Mouse (Mus musculus) spleen, embryonic (tissue): ENCODE data around the gene Baiap2l1.

Experiments
- CTCF ChIA-PET: fragments of 350-600 bp; sonication (Branson Sonifier 250); formaldehyde crosslinking; loops from one replicate; lab custom pipeline; 2022; lab: Charles Lee

Baiap2l1 gene

GRCm38 (mm10) chr5:144258687-144259086, 99.2 kb downstream of the Baiap2l1 start:
- CTCF ChIA-PET = interaction anchor here (1.1 kb wide), 1 partner anchor 26 kb away, joined by 3 read pairs; no protein-coding TSS in a partner anchor

DNA sequence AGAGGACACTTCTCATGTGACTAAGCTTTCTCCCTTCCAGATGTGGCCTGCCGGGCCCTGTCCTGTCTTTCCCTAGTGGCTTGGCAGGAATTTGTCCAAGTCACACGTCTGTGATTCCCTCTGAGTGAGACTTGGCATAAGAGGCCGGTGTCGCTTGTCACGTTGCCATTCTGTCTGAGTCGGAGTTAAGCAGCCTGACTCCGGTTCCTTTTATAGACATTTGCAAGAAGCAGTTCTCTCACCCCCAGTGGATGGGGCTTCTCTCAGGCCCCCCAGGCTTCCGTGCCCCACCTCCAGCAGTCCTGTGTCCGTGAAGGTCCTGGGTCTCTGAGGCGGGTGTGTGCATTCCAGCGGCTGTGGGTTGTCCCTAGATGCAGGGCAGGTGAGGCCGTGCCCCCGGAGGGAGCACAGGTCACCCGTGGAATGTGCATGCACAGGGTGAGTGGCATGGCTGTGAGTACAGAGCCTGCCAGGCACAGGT, 99.7 kb downstream of the Baiap2l1 start:
- CTCF ChIA-PET = no interaction called here

DNA sequence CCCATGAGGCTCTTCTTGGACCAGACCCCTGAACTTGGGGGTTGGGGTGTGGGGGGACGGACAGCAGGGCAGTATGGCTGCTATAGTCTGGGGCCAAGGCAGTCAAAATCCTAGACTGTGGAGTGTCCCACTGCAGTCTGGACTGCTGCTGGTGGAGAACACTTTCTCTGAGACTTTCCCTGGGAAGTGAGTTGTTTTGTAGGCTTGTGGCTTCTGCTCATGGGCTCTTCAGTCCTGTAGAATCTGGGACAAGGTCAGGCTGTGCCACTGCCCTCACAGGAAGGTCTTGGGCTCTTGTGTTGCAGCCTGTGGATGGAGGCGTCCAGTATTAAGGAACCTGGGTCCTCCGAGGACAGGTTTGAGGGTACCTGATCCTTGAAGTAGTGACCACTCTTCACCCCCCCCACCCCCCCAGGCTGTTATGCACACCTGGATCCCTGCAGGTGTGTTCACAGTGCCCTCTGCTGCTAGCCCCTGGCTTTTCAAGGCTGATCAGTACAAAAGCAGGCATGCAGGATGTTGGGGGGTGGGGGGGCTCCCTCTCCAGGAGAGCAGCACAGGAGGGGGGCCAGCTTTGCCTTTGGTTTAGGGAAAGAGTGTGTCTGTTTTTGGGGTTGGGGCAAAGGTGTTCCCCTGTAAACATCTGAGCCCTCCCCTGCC, 100.3 kb downstream of the Baiap2l1 start:
- CTCF ChIA-PET = no interaction called here

DNA sequence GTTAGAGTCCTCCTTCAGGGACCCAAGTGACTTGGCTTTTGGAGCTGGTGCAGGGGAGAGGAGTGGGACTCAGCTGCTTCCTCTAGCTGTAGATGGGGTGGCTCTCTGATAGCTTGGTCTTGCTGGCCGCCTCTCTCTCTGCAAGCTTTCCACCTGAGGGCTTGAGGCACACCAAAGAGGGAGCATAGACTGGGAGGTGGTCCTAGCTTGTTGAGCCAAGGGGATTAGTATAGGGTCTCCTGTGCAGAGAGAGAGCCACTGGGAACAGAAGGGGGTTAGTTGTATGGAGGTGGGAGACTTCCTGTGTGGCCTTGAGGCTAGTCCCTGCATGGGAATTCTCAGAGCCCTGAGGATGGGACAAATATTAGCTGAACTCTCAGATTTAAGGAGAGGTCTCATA, 101.0 kb downstream of the Baiap2l1 start:
- CTCF ChIA-PET = interaction anchor here (0.6 to 0.8 kb wide), 2 partner anchors 31 to 949 kb away, joined by 3 to 4 read pairs; no protein-coding TSS in a partner anchor

DNA sequence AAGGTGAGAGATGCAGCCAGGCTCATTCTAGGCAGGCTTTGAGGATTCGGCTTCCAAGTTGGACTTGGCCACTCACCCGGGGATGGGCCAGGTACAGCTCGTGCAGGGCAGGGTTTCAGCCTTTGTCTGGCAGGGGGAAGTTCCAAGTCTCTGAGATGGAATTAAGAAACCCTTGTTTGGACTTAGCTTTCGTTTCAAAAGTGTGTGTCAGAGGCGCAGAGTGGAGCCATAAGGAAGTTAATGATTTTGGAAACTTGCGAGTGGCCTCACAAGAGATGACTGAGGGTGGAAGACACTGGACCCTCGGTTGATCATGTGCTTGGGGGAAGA, 101.4 kb downstream of the Baiap2l1 start:
- CTCF ChIA-PET = interaction anchor here (0.6 to 0.8 kb wide), 3 partner anchors 20 to 949 kb away, joined by 3 to 4 read pairs (median 3); no protein-coding TSS in a partner anchor

GRCm38 (mm10) chr5:144255632-144256540, 102.0 kb downstream of the Baiap2l1 start:
- CTCF ChIA-PET = interaction anchor here (0.6 to 0.8 kb wide), 2 partner anchors 20 to 32 kb away, joined by 3 read pairs; no protein-coding TSS in a partner anchor

- CTCF ChIA-PET = no interaction called here
Observed at GRCm38 (mm10) chr5:144254811-144255631, 102.9 kb downstream of the Baiap2l1 start.

GRCm38 (mm10) chr5:144254122-144254810, 103.6 kb downstream of the Baiap2l1 start:
- CTCF ChIA-PET = interaction anchor here (1.0 kb wide), 1 partner anchor 132 kb away, joined by 3 read pairs; no protein-coding TSS in a partner anchor

- CTCF ChIA-PET = interaction anchor here (0.6 to 1.0 kb wide), 2 partner anchors 50 to 133 kb away, joined by 3 to 5 read pairs; no protein-coding TSS in a partner anchor
Observed at GRCm38 (mm10) chr5:144253212-144253611, 104.7 kb downstream of the Baiap2l1 start.

DNA sequence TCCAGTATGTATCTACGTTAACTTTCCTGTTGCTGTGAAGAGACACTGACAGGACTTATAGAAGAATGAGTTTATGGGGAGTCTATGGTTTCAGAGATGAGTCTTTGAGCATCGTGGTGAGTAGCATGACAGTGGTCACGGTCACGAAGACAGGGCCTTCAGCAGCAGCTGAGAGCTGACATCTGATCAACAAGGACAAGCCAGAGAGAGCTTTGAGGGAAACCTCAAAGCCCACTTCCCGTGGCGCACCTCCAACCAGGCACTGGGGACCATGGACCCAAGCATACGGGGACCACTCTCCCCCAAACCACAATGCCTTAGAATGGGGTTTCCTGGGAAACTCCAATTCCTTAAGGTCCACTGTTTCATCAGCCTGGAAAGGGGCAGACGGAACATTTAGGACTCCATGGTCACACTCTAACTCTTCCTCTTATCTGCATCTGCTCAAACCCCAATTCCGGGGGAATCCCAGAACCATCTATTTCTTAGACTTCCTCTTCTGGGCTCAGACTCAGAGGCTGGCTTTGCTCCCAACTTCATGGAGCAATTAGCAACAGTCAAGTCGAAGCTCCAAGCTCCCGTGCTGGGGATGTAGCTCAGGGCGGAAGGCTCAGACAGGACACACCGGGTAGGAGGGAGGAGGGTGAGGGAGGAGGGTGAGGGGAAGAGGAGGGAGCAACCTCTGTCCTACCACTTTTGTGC, 105.9 kb downstream of the Baiap2l1 start:
- CTCF ChIA-PET = interaction anchor here (0.6 kb wide), 1 partner anchor 20 kb away, joined by 3 read pairs; no protein-coding TSS in a partner anchor

- CTCF ChIA-PET = interaction anchor here (0.7 kb wide), 1 partner anchor 29 kb away, joined by 4 read pairs; no protein-coding TSS in a partner anchor
Observed at GRCm38 (mm10) chr5:144249871-144250270, 108.0 kb downstream of the Baiap2l1 start.

DNA sequence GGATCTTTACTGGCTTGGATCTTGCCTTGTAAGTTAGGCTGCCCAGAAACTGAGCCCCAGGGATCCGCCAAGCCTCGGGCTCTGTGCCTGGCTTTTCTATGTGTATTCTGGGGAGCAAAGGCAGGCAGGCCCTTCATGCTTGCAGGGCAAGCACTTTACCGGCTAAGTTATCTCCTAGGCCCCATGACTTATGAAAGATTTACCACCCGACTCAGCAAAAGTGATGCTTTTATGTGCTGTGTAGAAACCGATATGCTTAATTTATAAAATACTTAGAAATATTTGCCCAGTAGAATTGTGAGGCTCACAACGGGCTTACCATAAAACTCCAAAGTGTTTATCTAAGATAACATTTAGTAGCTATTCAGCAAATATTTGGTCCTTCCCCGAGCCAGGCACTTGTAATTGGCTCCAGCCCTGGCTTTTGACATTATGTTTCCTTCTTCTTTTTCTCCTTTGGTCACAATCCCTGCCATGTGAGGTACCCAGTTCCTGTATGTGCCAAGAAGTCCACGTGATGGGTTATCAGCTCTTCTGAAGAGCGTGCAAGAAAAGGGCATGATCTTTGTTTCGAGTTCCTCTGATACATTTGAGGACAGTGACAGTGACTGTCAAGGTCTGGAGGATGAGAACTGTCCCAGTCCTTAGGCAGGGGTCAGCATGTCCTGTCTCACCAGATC, 109.9 kb downstream of the Baiap2l1 start:
- CTCF ChIA-PET = no interaction called here

GRCm38 (mm10) chr5:144247307-144247706, 110.6 kb downstream of the Baiap2l1 start:
- CTCF ChIA-PET = no interaction called here

DNA sequence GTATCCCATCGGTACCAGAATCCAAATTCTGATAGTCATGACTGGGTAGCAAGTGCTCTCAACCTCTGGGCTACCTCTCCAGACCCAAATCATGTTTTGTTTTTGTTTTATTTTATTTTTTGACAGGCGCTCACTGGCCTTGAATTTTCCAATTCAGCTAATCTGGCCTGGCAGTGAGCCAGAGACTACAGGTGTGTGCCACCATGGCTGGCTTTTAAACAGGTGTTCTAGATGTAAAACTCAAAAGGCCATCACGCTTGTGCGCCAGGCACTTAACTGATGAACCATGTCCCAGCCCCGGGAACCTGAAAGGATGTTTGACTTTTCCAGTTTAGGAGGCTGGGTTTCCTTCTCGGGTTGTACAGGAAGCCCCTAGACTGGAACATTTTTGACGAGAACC, 111.2 kb downstream of the Baiap2l1 start:
- CTCF ChIA-PET = no interaction called here

- CTCF ChIA-PET = no interaction called here
Observed at GRCm38 (mm10) chr5:144245592-144245991, 112.3 kb downstream of the Baiap2l1 start.

GRCm38 (mm10) chr5:144243901-144244487, 113.9 kb downstream of the Baiap2l1 start, which contains the start of gene Bri3:
Gene Bri3, plus strand, starts transcription at chr5:144244437.
- CTCF ChIA-PET = no interaction called here

DNA sequence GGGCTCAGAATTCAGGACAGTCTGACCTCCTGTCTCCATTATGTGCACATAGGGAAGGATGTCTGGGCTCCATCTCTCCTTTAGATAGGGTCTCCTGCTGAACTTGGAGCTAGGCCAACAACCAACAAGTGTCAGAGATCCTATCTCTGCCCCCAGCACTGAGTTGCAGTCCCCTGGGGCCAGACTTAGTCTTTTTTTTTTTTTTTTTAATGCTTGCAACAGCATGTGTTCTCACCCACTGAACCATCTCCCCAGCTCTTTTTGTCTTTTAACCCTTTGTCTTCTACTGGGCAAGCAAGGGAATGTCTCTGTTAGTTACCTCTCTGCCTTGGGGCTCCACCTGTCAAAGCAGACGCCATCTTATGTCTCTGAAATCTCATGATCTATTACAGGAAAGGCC, 118.9 kb downstream of the Baiap2l1 start:
- CTCF ChIA-PET = no interaction called here

GRCm38 (mm10) chr5:144234714-144235113, 123.2 kb downstream of the Baiap2l1 start:
- CTCF ChIA-PET = no interaction called here

DNA sequence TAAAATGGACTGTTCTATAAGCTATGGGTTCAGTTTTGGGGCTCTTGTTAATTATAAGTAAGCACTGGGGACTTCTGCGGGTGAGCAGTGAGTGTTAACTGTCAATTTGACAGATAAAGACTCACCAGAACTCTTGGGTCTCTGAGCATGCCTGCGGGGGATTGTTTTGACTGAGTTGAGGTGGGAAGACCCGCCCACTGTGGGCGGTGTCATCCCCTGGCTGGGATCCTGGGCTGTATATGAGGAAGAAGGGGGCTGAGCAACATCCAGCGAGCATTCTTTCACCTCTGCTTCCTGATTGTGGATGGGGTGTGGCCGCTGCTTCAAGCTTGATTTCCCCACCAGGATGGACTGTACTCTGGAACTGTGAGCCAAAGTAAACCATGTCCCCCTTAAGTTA, 123.7 kb downstream of the Baiap2l1 start:
- CTCF ChIA-PET = interaction anchor here (0.7 kb wide), 1 partner anchor 957 kb away, joined by 5 read pairs; no protein-coding TSS in a partner anchor
